Mouse (Mus musculus): ENCODE data around the gene Atp5d.

GRCm38 (mm10) chr10:80140666-80141035 is 2.2 kb downstream of the Atp5d start, which contains the start of gene Cbarp:
- no peak for TF ChIP-seq CTCF (IDR thresholded peaks at IDR 0.05; ENCODE audit: low read depth)
- TF ChIP-seq EP300 (IDR thresholded peaks at IDR 0.05; ENCODE audit: low read depth): no peak
